In genomic region chr4:139136011-139136410, GRCm38 (mm10) we compare ENCODE assay signal across 20 mouse cellular contexts. TPM values are rescaled to one million over a fixed set of nuclear protein-coding genes. Genes with fewer than 3 reads are reported as not detected.
"Had no signal": no experiment of that assay in that cellular context is flagged by ENCODE, and none has a peak within 500 bp of the region (broad histone marks: within the 10 kb centered on the region; RNA-seq: fewer than 3 reads in every experiment).

No protein-coding gene starts in this region.

- ATAC-seq: lung, postnatal 0 days; midbrain, embryonic 13.5 days; midbrain, embryonic 15.5 days had no signal

- H3K27ac ChIP-seq: lung, embryonic 15.5 days; macrophage; midbrain, embryonic 13.5 days; midbrain, embryonic 15.5 days; neural tube, embryonic 12.5 days had no signal

- H3K4me3 ChIP-seq: lung, embryonic 15.5 days; megakaryocyte, embryonic 14.5 days; midbrain, embryonic 13.5 days; midbrain, embryonic 15.5 days; neural tube, embryonic 12.5 days had no signal

- H3K9me3 ChIP-seq: lung, embryonic 15.5 days; midbrain, embryonic 13.5 days; midbrain, embryonic 15.5 days had no signal

- H3K27me3 ChIP-seq: lung, embryonic 15.5 days; megakaryocyte, embryonic 14.5 days; midbrain, embryonic 13.5 days; midbrain, embryonic 15.5 days; neural tube, embryonic 12.5 days had no signal

- DNase-seq: lung, adult 2 months; lung, postnatal 14 days; lung, postnatal 36 days; right cerebral cortex, postnatal 25 days; right cerebral cortex, postnatal 4 days; spleen, adult 18-20 months; thymus, adult 18-20 months; thymus, postnatal 14 days; thymus, postnatal 36 days had no signal

- H3K4me1 ChIP-seq: lung, embryonic 15.5 days had no signal

- H3K9ac ChIP-seq: lung, embryonic 15.5 days; midbrain, embryonic 13.5 days; midbrain, embryonic 15.5 days; neural tube, embryonic 12.5 days had no signal

- H3K4me2 ChIP-seq: lung, embryonic 15.5 days; midbrain, embryonic 11.5 days; midbrain, embryonic 13.5 days; midbrain, embryonic 15.5 days; neural tube, embryonic 12.5 days had no signal

- H3K36me3 ChIP-seq: lung, embryonic 15.5 days; midbrain, embryonic 13.5 days; midbrain, embryonic 15.5 days; neural tube, embryonic 12.5 days had no signal

RNA-seq across cellular contexts. Expression of gene Nbl1, which starts 43.2 kb away (rescaled TPM):
- total RNA-seq: megakaryocyte progenitor cell, adult 5-6 weeks; monocyte, adult 5-6 weeks; neutrophil, adult 5-6 weeks had no signal
